Mouse (Mus musculus) embryonic facial prominence, embryonic 12.5 days (tissue): ENCODE measurements at regions not wholly inside any gene's neighbourhood (a gene's known extent, or its start where the extent isn't known, plus 50 kb on each side); places are given as distances from the start of the nearest gene placed in this dataset.

ENCODE experiments used
- ATAC-seq: fragments of 200-750 bp; cut with Nextera tagmentation; 2 replicates; pipeline ENCODE4 v1.8.0; 2017; ENCODE audit not compliant: insufficient number of reproducible peaks, insufficient read depth, low FRiP score, low TSS enrichment
- H3K27ac ChIP-seq: fragments of 300-500 bp; sonication (generic); 2 replicates; pipeline ENCODE4 v1.5.1; 2016; ENCODE audit warnings: mild to moderate bottlenecking
- H3K27me3 ChIP-seq: fragments of 300-500 bp; sonication (generic); 2 replicates; pipeline ENCODE4 v1.6.1; 2016; ENCODE audit warnings: mild to moderate bottlenecking, moderate library complexity
- H3K36me3 ChIP-seq: fragments of 300-500 bp; sonication (generic); 2 replicates; pipeline ENCODE4 v1.6.1; 2016; ENCODE audit warnings: mild to moderate bottlenecking
- H3K4me1 ChIP-seq: fragments of 300-500 bp; sonication (generic); 2 replicates; pipeline ENCODE4 v1.6.1; 2016
- H3K4me2 ChIP-seq: fragments of 300-500 bp; sonication (generic); replicated peaks from 2 replicates; pipeline ENCODE4 v1.6.1; 2016; ENCODE audit warnings: mild to moderate bottlenecking, moderate library complexity
- H3K4me3 ChIP-seq: fragments of 300-500 bp; sonication (generic); 2 replicates; pipeline ENCODE4 v1.5.1; 2016; ENCODE audit warnings: mild to moderate bottlenecking
- H3K9ac ChIP-seq: fragments of 300-500 bp; sonication (generic); 2 replicates; pipeline ENCODE4 v1.6.1; 2016; ENCODE audit warnings: mild to moderate bottlenecking, moderate library complexity
- H3K9me3 ChIP-seq: fragments of 300-500 bp; sonication (generic); 2 replicates; pipeline ENCODE4 v1.6.1; 2016; ENCODE audit warnings: mild to moderate bottlenecking, moderate library complexity
- WGBS: fragments of 180-500 bp; shearing (Covaris S2); methylation state at CpG from one replicate; pipeline ENCODE4 v1.1.7; 2016; 5-methylcytosine and 5-hydroxymethylcytosine counted together

GRCm38 (mm10) chr3:34426955-34427354 is 223.2 kb upstream of the Sox2 start:
- Histone ChIP-seq H3K4me2 (no peak overlapping the region), H3K4me3 (no peak overlapping the region), H3K27ac (no peak overlapping the region), H3K9ac (no peak overlapping the region), H3K36me3 (no peaks in the 10 kb centered on the region), H3K9me3 (no peaks in the 10 kb centered on the region), H3K4me1 (no peaks in the 10 kb centered on the region), H3K27me3 (no peaks in the 10 kb centered on the region)
- WGBS: 81% methylated on average over 10 of the region's 10 CpGs
- no peak for ATAC-seq

GRCm38 (mm10) chr3:34411915-34412306 is 238.3 kb upstream of the Sox2 start:
- no peak for ATAC-seq
- Histone ChIP-seq H3K4me1 (no peaks in the 10 kb centered on the region), H3K9ac (no peak overlapping the region), H3K27me3 (no peaks in the 10 kb centered on the region), H3K9me3 (no peaks in the 10 kb centered on the region), H3K4me3 (no peak overlapping the region), H3K36me3 (no peaks in the 10 kb centered on the region), H3K27ac (no peak overlapping the region), H3K4me2 (no peak overlapping the region)
- 73% methylated on average over 3 of the region's 3 CpGs for WGBS

GRCm38 (mm10) chr3:34411142-34411914 is 238.9 kb upstream of the Sox2 start:
- Histone ChIP-seq H3K27me3 (no peaks in the 10 kb centered on the region), H3K4me1 (no peaks in the 10 kb centered on the region), H3K27ac (no peak overlapping the region), H3K9me3 (no peaks in the 10 kb centered on the region), H3K4me2 (no peak overlapping the region), H3K4me3 (no peak overlapping the region), H3K36me3 (no peaks in the 10 kb centered on the region), H3K9ac (no peak overlapping the region)
- no peak for ATAC-seq
- WGBS: 62% methylated on average over 10 of the region's 10 CpGs

- no peak for ATAC-seq
- no peak overlapping the region for H3K4me2 ChIP-seq
- H3K36me3 ChIP-seq: no peaks in the 10 kb centered on the region
- no peaks in the 10 kb centered on the region for H3K4me1 ChIP-seq
- 82% methylated on average over 2 of the region's 2 CpGs for WGBS
- H3K9ac ChIP-seq: no peak overlapping the region
- no peak overlapping the region for H3K4me3 ChIP-seq
- H3K27me3 ChIP-seq: no peaks in the 10 kb centered on the region
- no peak overlapping the region for H3K27ac ChIP-seq
- H3K9me3 ChIP-seq: no peaks in the 10 kb centered on the region
Measured at GRCm38 (mm10) chr3:34403586-34403985, 246.6 kb upstream of the Sox2 start.

- 87% methylated on average over 2 of the region's 2 CpGs for WGBS
Measured at GRCm38 (mm10) chr3:34391275-34391674, 258.9 kb upstream of the Sox2 start.

GRCm38 (mm10) chr3:34384965-34385505 is 265.2 kb upstream of the Sox2 start:
- no peak for ATAC-seq
- no peak overlapping the region for H3K27ac ChIP-seq

More at GRCm38 (mm10) chr3:34391275-34391674, 258.9 kb upstream of the Sox2 start:
- H3K4me1 ChIP-seq: no peaks in the 10 kb centered on the region
- no peak overlapping the region for H3K27ac ChIP-seq
- no peaks in the 10 kb centered on the region for H3K36me3 ChIP-seq
- H3K4me2 ChIP-seq: no peak overlapping the region
- H3K27me3 ChIP-seq: no peaks in the 10 kb centered on the region
- ATAC-seq: no peak
- no peak overlapping the region for H3K9ac ChIP-seq
- H3K9me3 ChIP-seq: peaks cover 4% of the 10 kb centered on the region; the same call in 1 of the 2 replicates
- H3K4me3 ChIP-seq: no peak overlapping the region

GRCm38 (mm10) chr3:34377913-34378312 is 272.3 kb upstream of the Sox2 start:
- H3K27ac ChIP-seq: no peak overlapping the region
- WGBS: 52% methylated on average over 2 of the region's 2 CpGs

More at GRCm38 (mm10) chr3:34384965-34385505, 265.2 kb upstream of the Sox2 start:
- H3K9me3 ChIP-seq: no peaks in the 10 kb centered on the region
- 76% methylated on average over 12 of the region's 12 CpGs for WGBS
- H3K4me2 ChIP-seq: no peak overlapping the region
- no peaks in the 10 kb centered on the region for H3K27me3 ChIP-seq
- H3K36me3 ChIP-seq: no peaks in the 10 kb centered on the region
- H3K9ac ChIP-seq: no peak overlapping the region
- H3K4me1 ChIP-seq: no peaks in the 10 kb centered on the region
- no peak overlapping the region for H3K4me3 ChIP-seq

GRCm38 (mm10) chr3:34377329-34377728 is 272.9 kb upstream of the Sox2 start:
- no peaks in the 10 kb centered on the region for H3K9me3 ChIP-seq
- H3K4me3 ChIP-seq: no peak overlapping the region
- WGBS: 55% methylated on average over 12 of the region's 12 CpGs
- H3K9ac ChIP-seq: no peak overlapping the region
- H3K27me3 ChIP-seq: no peaks in the 10 kb centered on the region
- no peak for ATAC-seq
- no peaks in the 10 kb centered on the region for H3K4me1 ChIP-seq
- H3K4me2 ChIP-seq: no peak overlapping the region
- no peak overlapping the region for H3K27ac ChIP-seq
- no peaks in the 10 kb centered on the region for H3K36me3 ChIP-seq

More at GRCm38 (mm10) chr3:34377913-34378312, 272.3 kb upstream of the Sox2 start:
- Histone ChIP-seq H3K4me3 (no peak overlapping the region), H3K4me1 (no peaks in the 10 kb centered on the region), H3K36me3 (no peaks in the 10 kb centered on the region), H3K9ac (no peak overlapping the region), H3K4me2 (no peak overlapping the region), H3K27me3 (no peaks in the 10 kb centered on the region), H3K9me3 (no peaks in the 10 kb centered on the region)
- ATAC-seq: no peak

- Histone ChIP-seq H3K4me3 (no peak overlapping the region), H3K4me2 (no peak overlapping the region), H3K4me1 (no peaks in the 10 kb centered on the region), H3K9ac (no peak overlapping the region), H3K36me3 (no peaks in the 10 kb centered on the region), H3K27ac (no peak overlapping the region), H3K9me3 (no peaks in the 10 kb centered on the region), H3K27me3 (no peaks in the 10 kb centered on the region)
- ATAC-seq: no peak
- 96% methylated on average over 2 of the region's 2 CpGs for WGBS
Measured at GRCm38 (mm10) chr3:34371418-34371817, 278.8 kb upstream of the Sox2 start.

- WGBS: 78% methylated on average over 9 of the region's 9 CpGs
- Histone ChIP-seq H3K9me3 (no peaks in the 10 kb centered on the region), H3K4me2 (no peak overlapping the region), H3K27me3 (no peaks in the 10 kb centered on the region), H3K4me1 (no peaks in the 10 kb centered on the region), H3K9ac (no peak overlapping the region), H3K36me3 (no peaks in the 10 kb centered on the region), H3K4me3 (no peak overlapping the region), H3K27ac (no peak overlapping the region)
- no peak for ATAC-seq
Measured at GRCm38 (mm10) chr3:34338100-34338499, 257.0 kb upstream of the Dnajc19 start.

- Histone ChIP-seq H3K27me3 (no peaks in the 10 kb centered on the region), H3K4me2 (no peak overlapping the region), H3K9me3 (no peaks in the 10 kb centered on the region), H3K36me3 (no peaks in the 10 kb centered on the region), H3K4me1 (0 out of 2 replicates have a peak, but pooled peaks cover 3% of the 10 kb centered on the region), H3K27ac (no peak overlapping the region), H3K9ac (no peak overlapping the region), H3K4me3 (no peak overlapping the region)
- no peak for ATAC-seq
- WGBS: 89% methylated on average over 4 of the region's 4 CpGs
Measured at GRCm38 (mm10) chr3:34333555-34333954, 252.4 kb upstream of the Dnajc19 start.

- H3K9me3 ChIP-seq: no peaks in the 10 kb centered on the region
- 57% methylated on average over 5 of the region's 5 CpGs for WGBS
- no peaks in the 10 kb centered on the region for H3K27me3 ChIP-seq
Measured at GRCm38 (mm10) chr3:34331889-34332276, 250.8 kb upstream of the Dnajc19 start.

More at GRCm38 (mm10) chr3:34331889-34332276, 250.8 kb upstream of the Dnajc19 start:
- Histone ChIP-seq H3K27ac (no peak overlapping the region), H3K4me1 (0 out of 2 replicates have a peak, but pooled peaks cover 3% of the 10 kb centered on the region), H3K9ac (no peak overlapping the region), H3K4me3 (no peak overlapping the region), H3K4me2 (no peak overlapping the region), H3K36me3 (no peaks in the 10 kb centered on the region)
- ATAC-seq: no peak
